Mouse (Mus musculus) adrenal gland (tissue): ENCODE measurements around the gene Eif4e1b.
"Not testable (repeated sequence)": the region's sequence is repeated elsewhere in the genome, so short reads cannot be mapped to it uniquely, and the experiment has no call there.

Source experiments
- intact Hi-C: fragments of 180-260 bp; cut with DNase I; formaldehyde crosslinking; loops from one replicate; pipeline ENCODE4 v1.15.1; 2025

Gene Eif4e1b

GRCm38 (mm10) chr13:54759496-54759895 lies 24.3 kb upstream of the Eif4e1b start:
- intact Hi-C loops: no loop called here

GRCm38 (mm10) chr13:54760164-54760795 lies 23.5 kb upstream of the Eif4e1b start:
- intact Hi-C loops: no loop called here

GRCm38 (mm10) chr13:54760906-54761305 lies 22.9 kb upstream of the Eif4e1b start:
- intact Hi-C loops: no loop called here

GRCm38 (mm10) chr13:54765281-54766191 lies 18.3 kb upstream of the Eif4e1b start:
- intact Hi-C loops: no loop called here

- intact Hi-C loops: no loop called here
Observed at GRCm38 (mm10) chr13:54766192-54766768, 17.5 kb upstream of the Eif4e1b start, which contains the start of gene Sncb. Sncb (minus strand) TSS chr13:54766595.

- intact Hi-C loops: no loop called here
Observed at GRCm38 (mm10) chr13:54767012-54767411, 16.8 kb upstream of the Eif4e1b start.

GRCm38 (mm10) chr13:54780592-54780991 lies 3.2 kb upstream of the Eif4e1b start:
- intact Hi-C loops: no loop called here

- intact Hi-C loops: no loop called here
Observed at GRCm38 (mm10) chr13:54781086-54781485, 2.7 kb upstream of the Eif4e1b start.

GRCm38 (mm10) chr13:54783235-54783634 lies 563 bp upstream of the Eif4e1b start:
- intact Hi-C loops: no loop called here

GRCm38 (mm10) chr13:54787591-54787990 lies 3.8 kb downstream of the Eif4e1b start:
- intact Hi-C loops: not testable (repeated sequence)

- intact Hi-C loops: no loop called here
Observed at GRCm38 (mm10) chr13:54788740-54789560, 5.2 kb downstream of the Eif4e1b start, which contains the start of gene Tspan17. Tspan17 (plus strand) TSS chr13:54789377.

- intact Hi-C loops: no loop called here
Observed at GRCm38 (mm10) chr13:54789561-54790397, 6.0 kb downstream of the Eif4e1b start.

- intact Hi-C loops: no loop called here
Observed at GRCm38 (mm10) chr13:54792259-54793230, 8.7 kb downstream of the Eif4e1b start.

GRCm38 (mm10) chr13:54794002-54794577 lies 10.3 kb downstream of the Eif4e1b start:
- intact Hi-C loops: no loop called here

GRCm38 (mm10) chr13:54794843-54795242 lies 11.0 kb downstream of the Eif4e1b start:
- intact Hi-C loops: loop anchor here (5.0 kb wide), 1 partner anchor 172 kb away; no protein-coding TSS in a partner anchor

GRCm38 (mm10) chr13:54797356-54797755 lies 13.6 kb downstream of the Eif4e1b start:
- intact Hi-C loops: loop anchor here (5.0 kb wide), 1 partner anchor 170 kb away; no protein-coding TSS in a partner anchor

GRCm38 (mm10) chr13:54797861-54798643 lies 14.3 kb downstream of the Eif4e1b start:
- intact Hi-C loops: loop anchor here (2.0 to 5.0 kb wide), 2 partner anchors 169 to 381 kb away; no protein-coding TSS in a partner anchor
